ENCODE assay signal across 17 mouse cellular contexts in the genomic region with DNA sequence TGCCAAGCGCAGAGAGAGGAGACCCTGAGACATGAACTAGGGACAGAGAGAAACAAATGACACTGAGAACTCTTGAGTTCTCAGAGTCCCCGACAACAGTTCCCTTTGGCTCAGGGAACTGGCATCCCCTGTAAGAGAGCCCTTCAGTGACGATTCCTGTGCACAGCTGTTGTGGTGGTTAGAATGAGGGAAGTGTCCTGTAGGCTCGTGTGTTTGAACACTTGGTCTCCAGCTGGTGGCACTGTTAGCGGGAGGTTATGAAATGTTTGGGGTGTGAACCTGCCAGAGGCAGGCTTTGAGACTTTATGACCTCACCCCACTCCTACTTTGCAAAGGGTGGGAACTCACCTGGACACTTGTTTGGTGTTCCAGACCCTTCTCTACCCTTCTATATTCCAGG. TPM values are rescaled to one million over a fixed set of nuclear protein-coding genes. Genes with fewer than 3 reads are reported as not detected.
DNase-seq lines count a peak whose midpoint lies in the region; ATAC-seq and TF ChIP-seq lines count a peak whose summit lies in the region.
"Had no signal": no experiment of that assay in that cellular context is flagged by ENCODE, and none has a peak within 500 bp of the region (broad histone marks: within the 10 kb centered on the region; RNA-seq: fewer than 3 reads in every experiment).

No protein-coding gene starts in this region.

- H3K27me3 ChIP-seq in heart, adult 2 months (ENCODE audit: control insufficient read depth, insufficient read depth, low read length): no peaks in the 10 kb centered on the region
- no peaks in the 10 kb centered on the region for H3K27me3 ChIP-seq in heart, embryonic 11.5 days (ENCODE audit: control insufficient read depth, insufficient read depth, low read length)
- H3K27me3 ChIP-seq in splenic B cell, adult 2 months (ENCODE audit: control insufficient read depth, insufficient read depth, low read length, poor library complexity, severe bottlenecking): no peaks in the 10 kb centered on the region

- 61% methylated on average over 5 of the region's 5 CpGs for WGBS in heart, adult 2 months
- 73% methylated on average over 5 of the region's 5 CpGs for WGBS in heart, embryonic 11.5 days (ENCODE audit: insufficient replicate concordance)

- H3K4me3 ChIP-seq in heart, adult 2 months: no peak overlapping the region
- H3K4me3 ChIP-seq in heart, embryonic 11.5 days (ENCODE audit: low read depth, low read length): no peak overlapping the region
- H3K4me3 ChIP-seq: gastrocnemius, adult 2 months; heart, embryonic 10.5 days had no signal

- H3K36me3 ChIP-seq in heart, adult 2 months (ENCODE audit: control insufficient read depth, insufficient read depth, low read length): no peaks in the 10 kb centered on the region
- H3K36me3 ChIP-seq in heart, embryonic 11.5 days (ENCODE audit: control insufficient read depth, insufficient read depth, low read length): no peaks in the 10 kb centered on the region
- H3K36me3 ChIP-seq in splenic B cell, adult 2 months (ENCODE audit: control insufficient read depth, insufficient read depth, low read length, poor library complexity, severe bottlenecking): no peaks in the 10 kb centered on the region
- H3K36me3 ChIP-seq: heart, embryonic 10.5 days had no signal

- H3K4me2 ChIP-seq in heart, embryonic 11.5 days: no peak overlapping the region
- H3K4me2 ChIP-seq: lung, embryonic 14.5 days had no signal

- intact Hi-C loops in heart, adult 2 months (cut with DNase I): no loop called here

- no peak for TF ChIP-seq EP300 in heart, adult 2 months (IDR thresholded peaks at IDR 0.05; ENCODE audit: insufficient read depth, low read depth, low read length)

- no peaks in the 10 kb centered on the region for H3K9me3 ChIP-seq in heart, embryonic 11.5 days (replicated peaks; ENCODE audit: control insufficient read depth, low read length)
- H3K9me3 ChIP-seq: heart, embryonic 10.5 days had no signal

- H3K9ac ChIP-seq in heart, adult 2 months (ENCODE audit: low read depth, low read length): no peak overlapping the region
- H3K9ac ChIP-seq in heart, embryonic 11.5 days (ENCODE audit: low read depth, low read length): no peak overlapping the region
- H3K9ac ChIP-seq: lung, embryonic 14.5 days had no signal

- no peak for TF ChIP-seq POLR2A in heart, adult 2 months (IDR thresholded peaks at IDR 0.05; ENCODE audit: insufficient read depth, low read depth, low read length)

- no peaks in the 10 kb centered on the region; the same call in none of the 2 replicates for H3K4me1 ChIP-seq in heart, adult 2 months (ENCODE audit: control insufficient read depth, insufficient read depth, low read length)
- no peaks in the 10 kb centered on the region for H3K4me1 ChIP-seq in heart, embryonic 11.5 days (ENCODE audit: control insufficient read depth, insufficient read depth, low read length)

- no peaks in the 10 kb centered on the region for H3K79me2 ChIP-seq in heart, adult 2 months (replicated peaks; ENCODE audit: control insufficient read depth, insufficient read depth, low read length)

- H3K27ac ChIP-seq in heart, adult 2 months: no peak overlapping the region
- no peak overlapping the region for H3K27ac ChIP-seq in heart, embryonic 11.5 days (ENCODE audit: low read depth, low read length)
- H3K27ac ChIP-seq: gastrocnemius, adult 2 months; heart, embryonic 10.5 days had no signal

- DNase-seq in heart, adult 2 months: no peak
- peak; percentile 16 for DNase-seq in CD4-positive helper T cell, adult 2 months (ENCODE audit: low read depth, low spot score)
- peak; percentile 30 for DNase-seq in splenic B cell, adult 2 months (ENCODE audit: low read depth, low spot score)
- no peak for DNase-seq in yolk sac, embryonic 10.5 days (ENCODE audit: low spot score)
- DNase-seq in urinary bladder, adult 18-20 months (ENCODE audit: low spot score in 2 of 2): no peak
- DNase-seq in adipocyte (ENCODE audit: low spot score): no peak
- DNase-seq: adrenal gland, adult 8-10 months; gastrocnemius, adult 2 months; heart, postnatal 4 days; kidney, postnatal 25 days; layer of hippocampus, postnatal 36 days; lung, embryonic 14.5 days; right cerebral cortex, postnatal 25 days had no signal

- no peak for ATAC-seq in heart, embryonic 11.5 days (replicated peaks; ENCODE audit: insufficient number of reproducible peaks, low FRiP score, low TSS enrichment)
- ATAC-seq in granulocyte monocyte progenitor cell, adult 5-6 weeks (replicated peaks; ENCODE audit: poor library complexity, severe bottlenecking): peak; percentile 97
- ATAC-seq: forebrain, embryonic 14.5 days had no signal

- TF ChIP-seq CTCF in heart, adult 2 months (IDR thresholded peaks at IDR 0.05): 0 out of 2 replicates have a peak, but pooled peaks have one; percentile 3

RNA-seq across cellular contexts. Expression of a gene that starts 21.7 kb away (rescaled TPM):
- total RNA-seq in heart, adult 2 months (2021): 10 to 100 TPM; 11.8 to 13.8 TPM
- polyA plus RNA-seq in heart, adult 2 months (2012; rRNA removed): 14.0 and 26.9 TPM in 2 replicates
- polyA plus RNA-seq in heart, embryonic 11.5 days (2014; fragmentation: Nextera tagmentation; extraction: Ambion mirVana): 13.9 and 18.4 TPM in 2 replicates
- 0.21 and 0.58 TPM in 2 replicates for total RNA-seq in granulocyte monocyte progenitor cell, adult 5-6 weeks (2014; fragmentation: Nextera tagmentation)
- 0.13 TPM in 1 of 2 replicates, not detected in the other for total RNA-seq in granulocyte monocyte progenitor cell, adult 5-6 weeks (2017)

RNA-seq across cellular contexts. Expression of a gene that starts 59.7 kb away (rescaled TPM):
- total RNA-seq in heart, adult 2 months (2021): 10 to 100 TPM; 19.3 to 23.4 TPM
- polyA plus RNA-seq in heart, adult 2 months (2012; rRNA removed): 6.3 and 12.7 TPM in 2 replicates
- 35.5 and 38.7 TPM in 2 replicates for polyA plus RNA-seq in heart, embryonic 11.5 days (2014; fragmentation: Nextera tagmentation; extraction: Ambion mirVana)
- 73.3 and 77.8 TPM in 2 replicates for total RNA-seq in granulocyte monocyte progenitor cell, adult 5-6 weeks (2014; fragmentation: Nextera tagmentation)
- total RNA-seq in granulocyte monocyte progenitor cell, adult 5-6 weeks (2017): 42.2 and 52.8 TPM in 2 replicates

Comparison
In these comparisons a context has a peak if more than half of its experiments do, and no peak if none do; other contexts are left out.
1. DNase-seq: peak in CD4-positive helper T cell, adult 2 months (single experiment) and splenic B cell, adult 2 months (single experiment); none in heart, adult 2 months (0 of 2), yolk sac, embryonic 10.5 days (single experiment), urinary bladder, adult 18-20 months (0 of 2) and adipocyte (single experiment).
2. RNA of a gene that starts 21.7 kb away (total RNA-seq): 11.8 to 13.8 TPM in heart, adult 2 months; 0.13 to 0.58 TPM in granulocyte monocyte progenitor cell, adult 5-6 weeks; every median in the first group is over 4 times any median in the second.